Mouse (Mus musculus) intestine, postnatal 0 days (tissue): ENCODE results near the gene Tmem212. TPM values are rescaled to one million over a fixed set of nuclear protein-coding genes. Genes with fewer than 3 reads are reported as not detected.

ENCODE experiments used
- ATAC-seq: fragments of 200-750 bp; cut with Nextera tagmentation; 2 replicates; pipeline ENCODE4 v1.8.0; 2017; ENCODE audit warnings: mild to moderate bottlenecking, moderate TSS enrichment, moderate library complexity
- H3K27ac ChIP-seq: fragments of 300-500 bp; sonication (generic); 2 replicates; pipeline ENCODE4 v1.5.1; 2014; ENCODE audit warnings: mild to moderate bottlenecking, low read depth, low read length, moderate library complexity
- H3K27me3 ChIP-seq: fragments of 300-500 bp; sonication (generic); replicated peaks from 2 replicates; pipeline ENCODE4 v1.6.1; 2014; ENCODE audit warnings: low read length, mixed read lengths; ENCODE audit not compliant: control insufficient read depth, insufficient read depth
- H3K36me3 ChIP-seq: fragments of 300-500 bp; sonication (generic); 2 replicates; pipeline ENCODE4 v1.6.1; 2014; ENCODE audit warnings: mild to moderate bottlenecking, moderate library complexity; ENCODE audit not compliant: control insufficient read depth, insufficient read depth
- H3K4me1 ChIP-seq: fragments of 300-500 bp; sonication (generic); replicated peaks from 2 replicates; pipeline ENCODE4 v1.6.1; 2014; ENCODE audit warnings: antibody characterized with exemption, low read length, mixed read lengths; ENCODE audit not compliant: control insufficient read depth, insufficient read depth
- H3K4me2 ChIP-seq: fragments of 300-500 bp; sonication (generic); replicated peaks from 2 replicates; pipeline ENCODE4 v1.6.1; 2014; ENCODE audit warnings: low read depth, mild to moderate bottlenecking, moderate library complexity
- H3K4me3 ChIP-seq: fragments of 300-500 bp; sonication (generic); 2 replicates; pipeline ENCODE4 v1.5.1; 2014; ENCODE audit warnings: low read depth, low read length
- H3K9ac ChIP-seq: fragments of 300-500 bp; sonication (generic); 2 replicates; pipeline ENCODE4 v1.6.1; 2014; ENCODE audit warnings: mild to moderate bottlenecking, low read depth, low read length
- H3K9me3 ChIP-seq: fragments of 300-500 bp; sonication (generic); 2 replicates; pipeline ENCODE4 v1.6.1; 2016; ENCODE audit warnings: mixed run types; ENCODE audit not compliant: control insufficient read depth
- CTCF ChIP-seq: sonication (generic); IDR thresholded peaks from 2 replicates; pipeline ENCODE4 v1.5.1; 2016; ENCODE audit warnings: low read depth, mild to moderate bottlenecking, control low read depth, antibody characterized with exemption, moderate library complexity
- WGBS: fragments of 180-500 bp; shearing (Covaris S2); extraction: QIAGEN DNeasy Blood & Tissue Kit; methylation state at CpG from one replicate; pipeline ENCODE4 v1.1.7; 2014; 5-methylcytosine and 5-hydroxymethylcytosine counted together
- polyA plus RNA-seq: library from polyadenylated mRNA; unstranded; fragments of >200 nt; fragmentation: Nextera tagmentation; extraction: Ambion mirVana; gene quantifications from 2 replicates; pipeline ENCODE4 v1.2.1, GENCODE M21; 2015

Tmem212 gene
- polyA plus RNA-seq, 1 experiment from 2014 or later = 0.29 TPM

DNA sequence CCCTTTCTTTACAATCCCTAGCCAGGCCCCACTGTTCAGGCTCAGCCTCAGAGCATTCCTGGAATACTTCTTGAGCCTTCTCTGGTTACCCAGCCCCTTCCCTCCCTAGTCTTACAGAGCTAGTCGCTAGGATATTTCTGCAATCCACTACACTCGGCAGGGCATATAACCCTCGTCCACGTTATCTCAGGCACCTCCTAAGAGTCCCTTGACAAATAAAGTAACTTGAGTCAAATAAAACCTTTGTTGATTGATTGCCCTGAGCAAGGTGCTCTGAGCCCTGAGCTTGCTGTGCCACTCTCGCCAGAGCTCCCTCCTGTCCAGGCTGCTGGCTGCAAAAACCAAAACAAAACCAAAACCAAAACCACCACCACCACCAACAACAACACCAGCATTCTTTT lies 37.0 kb downstream of the Tmem212 start:
- Histone ChIP-seq H3K4me2 (peak overlapping the region; percentile 51), H3K4me1 (peaks cover 15% of the 10 kb centered on the region), H3K27me3 (no peaks in the 10 kb centered on the region), H3K27ac (no peak overlapping the region), H3K9me3 (no peaks in the 10 kb centered on the region), H3K9ac (no peak overlapping the region), H3K4me3 (no peak overlapping the region), H3K36me3 (no peaks in the 10 kb centered on the region)
- no peak for ATAC-seq
- no peak for TF ChIP-seq CTCF
- WGBS = 7% methylated on average over 5 of the region's 5 CpGs

DNA sequence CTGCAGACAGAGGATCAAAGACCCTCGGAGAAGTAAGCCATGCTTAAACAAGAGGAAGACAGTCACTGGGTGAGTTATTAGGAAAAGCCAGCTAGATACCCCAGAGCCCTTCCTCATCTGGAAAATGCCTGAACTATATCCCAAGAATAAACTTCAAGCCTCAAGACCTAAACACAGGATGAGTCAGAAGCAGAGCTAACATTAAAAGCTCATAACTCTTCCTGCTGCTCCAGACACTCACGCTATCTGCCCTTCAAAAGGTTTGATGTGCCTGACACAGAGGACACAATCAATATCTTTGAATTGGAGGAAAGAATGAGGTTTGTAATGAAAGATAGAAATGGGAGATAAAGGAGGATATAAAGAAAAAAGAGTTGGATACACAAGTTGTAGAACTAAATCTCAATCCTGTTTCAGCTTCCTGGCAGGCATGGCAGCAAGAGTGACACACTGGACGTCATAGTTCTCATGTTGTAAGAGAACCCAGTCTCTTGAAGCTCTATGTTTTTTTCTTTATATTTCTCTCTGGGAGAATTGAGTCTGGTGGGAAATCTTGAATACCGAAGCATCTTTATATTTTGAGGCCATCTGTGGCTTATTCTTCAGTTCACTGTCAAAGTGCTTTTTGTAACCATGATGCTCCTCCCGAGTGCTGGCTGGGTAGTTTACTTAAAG lies 37.6 kb downstream of the Tmem212 start:
- Histone ChIP-seq H3K9me3 (no peaks in the 10 kb centered on the region), H3K4me1 (peaks cover 15% of the 10 kb centered on the region), H3K4me2 (peak overlapping the region; percentile 51), H3K36me3 (no peaks in the 10 kb centered on the region), H3K27me3 (no peaks in the 10 kb centered on the region), H3K4me3 (no peak overlapping the region), H3K27ac (no peak overlapping the region), H3K9ac (no peak overlapping the region)
- no peak for TF ChIP-seq CTCF
- WGBS = 32% methylated on average over 5 of the region's 5 CpGs
- ATAC-seq = no peak

DNA sequence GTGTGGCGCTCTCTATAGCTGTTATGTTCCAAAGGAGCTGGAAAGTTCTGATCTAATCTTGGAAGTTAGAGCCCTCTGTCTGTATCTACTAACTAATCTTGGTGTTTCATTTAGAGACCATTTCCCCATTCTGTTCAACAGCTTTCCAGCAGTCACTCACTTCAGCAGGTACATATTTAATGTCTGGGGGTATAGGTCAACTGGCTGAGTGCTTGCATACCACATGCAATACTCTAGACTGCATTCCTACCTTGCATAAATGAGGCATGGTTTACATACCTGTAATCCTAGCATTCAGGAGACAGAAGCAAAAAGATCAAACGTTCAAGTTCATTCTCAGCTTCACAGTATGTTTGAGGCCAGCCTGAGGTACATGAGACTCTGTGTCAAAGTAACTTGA lies 39.9 kb downstream of the Tmem212 start:
- no peaks in the 10 kb centered on the region for H3K27me3 ChIP-seq
- H3K36me3 ChIP-seq = no peaks in the 10 kb centered on the region
- 74% methylated on average over 2 of the region's 2 CpGs for WGBS
- no peak overlapping the region for H3K9ac ChIP-seq
- peaks cover 5% of the 10 kb centered on the region; the same call in 1 of the 2 replicates for H3K4me1 ChIP-seq
- ATAC-seq = no peak
- H3K4me3 ChIP-seq = no peak overlapping the region
- no peak for TF ChIP-seq CTCF
- H3K27ac ChIP-seq = no peak overlapping the region
- no peaks in the 10 kb centered on the region for H3K9me3 ChIP-seq
- no peak overlapping the region for H3K4me2 ChIP-seq

DNA sequence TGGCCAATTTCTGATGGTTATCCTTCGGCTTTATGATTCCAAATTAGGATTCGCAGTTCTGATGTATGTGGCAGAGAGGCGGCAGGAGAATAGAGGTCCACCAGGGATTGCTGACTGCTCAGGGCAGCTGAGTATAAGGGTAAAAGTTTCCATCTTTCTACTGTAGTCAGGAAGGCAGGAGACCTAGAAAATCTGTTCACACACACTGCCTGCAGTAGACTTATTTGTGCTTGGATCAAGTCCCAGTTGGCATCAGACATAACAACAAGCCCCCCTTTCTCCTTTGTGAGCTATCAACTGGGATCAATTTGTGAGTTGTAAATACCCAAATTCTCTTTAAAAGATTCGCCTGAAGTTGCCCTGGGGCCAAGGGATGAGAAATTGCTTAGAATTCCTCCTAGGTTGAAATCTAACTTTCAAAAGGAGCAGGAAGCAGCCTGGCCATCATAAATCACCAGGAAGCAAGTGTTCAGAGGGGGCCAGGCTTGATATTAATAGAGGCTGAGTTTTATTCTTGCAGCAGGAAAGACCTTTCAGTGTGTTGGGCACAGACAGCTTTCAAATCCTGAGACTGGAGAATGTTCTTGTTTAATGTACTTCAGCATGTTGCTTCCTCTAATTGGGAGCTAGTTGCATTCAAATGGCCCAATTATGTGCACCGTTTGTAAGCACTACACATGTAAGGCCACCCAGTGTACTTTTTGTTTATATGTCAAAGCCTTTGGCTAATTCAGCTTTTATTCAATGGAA lies 41.6 kb downstream of the Tmem212 start:
- Histone ChIP-seq H3K36me3 (no peaks in the 10 kb centered on the region), H3K4me1 (peaks cover 5% of the 10 kb centered on the region; the same call in 1 of the 2 replicates), H3K27ac (no peak overlapping the region), H3K27me3 (no peaks in the 10 kb centered on the region), H3K9ac (no peak overlapping the region), H3K4me2 (no peak overlapping the region), H3K4me3 (no peak overlapping the region), H3K9me3 (no peaks in the 10 kb centered on the region)
- 70% methylated on average over 5 of the region's 5 CpGs for WGBS
- no peak for TF ChIP-seq CTCF
- ATAC-seq = no peak

DNA sequence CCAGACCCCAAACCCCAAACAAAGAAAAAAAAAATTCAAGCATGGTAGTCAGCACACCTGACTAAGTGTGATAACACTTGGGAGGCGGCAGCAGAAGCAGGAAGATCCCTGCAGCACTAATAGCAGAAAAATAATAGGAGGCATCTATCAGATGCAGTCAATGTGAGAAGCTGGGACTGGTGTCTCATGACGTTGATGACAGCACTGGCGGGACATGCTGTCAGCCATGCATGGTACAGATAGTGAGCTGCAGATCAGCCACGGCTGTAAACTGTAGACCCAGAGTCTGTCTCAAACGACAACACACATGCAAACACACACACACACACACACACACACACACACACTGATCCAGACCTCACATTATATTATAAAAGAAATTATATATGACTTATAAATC lies 52.9 kb downstream of the Tmem212 start:
- Histone ChIP-seq H3K4me2 (no peak overlapping the region), H3K27ac (no peak overlapping the region), H3K9ac (no peak overlapping the region), H3K36me3 (no peaks in the 10 kb centered on the region), H3K27me3 (no peaks in the 10 kb centered on the region), H3K4me1 (no peaks in the 10 kb centered on the region), H3K4me3 (no peak overlapping the region), H3K9me3 (no peaks in the 10 kb centered on the region)
- no peak for ATAC-seq
- no peak for TF ChIP-seq CTCF
- 84% methylated on average over 5 of the region's 5 CpGs for WGBS

- no peak overlapping the region for H3K9ac ChIP-seq
- H3K4me3 ChIP-seq = no peak overlapping the region
- no peaks in the 10 kb centered on the region for H3K9me3 ChIP-seq
- no peaks in the 10 kb centered on the region for H3K27me3 ChIP-seq
- no peaks in the 10 kb centered on the region for H3K4me1 ChIP-seq
- no peak overlapping the region for H3K4me2 ChIP-seq
- 75% methylated on average over 5 of the region's 5 CpGs for WGBS
- TF ChIP-seq CTCF = no peak
- no peaks in the 10 kb centered on the region for H3K36me3 ChIP-seq
- ATAC-seq = no peak
- no peak overlapping the region for H3K27ac ChIP-seq
Measured at GRCm38 (mm10) chr3:27842856-27843255, 53.3 kb downstream of the Tmem212 start.
